Mouse (Mus musculus): ENCODE data around the gene Capn13.

Capn13 gene

DNA sequence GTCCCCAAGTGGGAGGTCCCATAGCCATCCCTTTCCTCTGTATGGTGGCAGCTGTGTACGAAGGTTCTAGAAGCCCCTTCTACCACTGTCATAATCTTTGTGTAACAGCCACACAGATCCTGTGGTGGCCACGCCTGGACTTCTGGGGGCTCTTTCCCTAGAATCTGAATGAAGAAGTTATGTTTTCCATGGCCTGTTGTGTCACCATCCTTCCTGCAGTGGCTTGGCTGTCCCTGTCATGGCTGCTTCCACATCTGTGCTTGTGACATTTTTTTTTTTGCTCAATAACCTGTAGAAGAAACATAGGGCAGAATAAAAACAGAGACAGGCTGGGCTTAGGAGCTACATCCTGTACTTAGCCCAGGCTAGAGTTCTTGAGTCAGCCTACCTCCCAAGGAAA is at the start of gene Capn13:
Capn13 (minus strand) TSS at position 5 of the 400 bp plus-strand sequence.
- no peak for DNase-seq (ENCODE audit: low spot score)

- DNase-seq (ENCODE audit: low spot score), result no peak
These were observed 48.4 kb upstream of the Capn13 start for GRCm38 (mm10) chr17:73449104-73449503.

GRCm38 (mm10) chr17:73440798-73441197 is 40.1 kb upstream of the Capn13 start:
- no peak for DNase-seq (ENCODE audit: low spot score)

DNA sequence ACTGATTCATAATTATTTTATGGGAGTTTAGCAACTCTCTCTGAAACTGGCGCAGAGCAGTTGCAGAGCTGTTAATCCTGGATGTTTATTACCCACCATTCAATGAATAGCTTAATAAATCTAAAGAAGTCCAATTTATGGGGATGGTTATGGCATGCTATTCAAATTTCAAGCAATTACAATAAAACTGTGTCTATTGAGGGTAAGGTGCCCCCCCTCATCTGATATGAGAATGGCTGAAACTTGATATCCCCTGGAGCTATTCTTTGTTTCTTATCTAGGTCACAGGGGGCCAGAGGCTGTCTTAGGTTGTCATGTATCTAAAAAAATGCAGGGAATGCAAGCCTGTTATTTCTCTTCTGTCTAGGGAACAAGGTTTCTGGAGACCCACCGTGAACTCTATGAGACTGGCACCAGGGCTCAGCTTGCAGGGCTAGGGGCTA is 31.9 kb upstream of the Capn13 start:
- DNase-seq (ENCODE audit: low spot score), result no peak

GRCm38 (mm10) chr17:73432058-73432457 is 31.4 kb upstream of the Capn13 start:
- DNase-seq (ENCODE audit: low spot score), result no peak

- DNase-seq (ENCODE audit: low spot score), result no peak
These were observed 16.7 kb upstream of the Capn13 start for GRCm38 (mm10) chr17:73417382-73417781.

DNA sequence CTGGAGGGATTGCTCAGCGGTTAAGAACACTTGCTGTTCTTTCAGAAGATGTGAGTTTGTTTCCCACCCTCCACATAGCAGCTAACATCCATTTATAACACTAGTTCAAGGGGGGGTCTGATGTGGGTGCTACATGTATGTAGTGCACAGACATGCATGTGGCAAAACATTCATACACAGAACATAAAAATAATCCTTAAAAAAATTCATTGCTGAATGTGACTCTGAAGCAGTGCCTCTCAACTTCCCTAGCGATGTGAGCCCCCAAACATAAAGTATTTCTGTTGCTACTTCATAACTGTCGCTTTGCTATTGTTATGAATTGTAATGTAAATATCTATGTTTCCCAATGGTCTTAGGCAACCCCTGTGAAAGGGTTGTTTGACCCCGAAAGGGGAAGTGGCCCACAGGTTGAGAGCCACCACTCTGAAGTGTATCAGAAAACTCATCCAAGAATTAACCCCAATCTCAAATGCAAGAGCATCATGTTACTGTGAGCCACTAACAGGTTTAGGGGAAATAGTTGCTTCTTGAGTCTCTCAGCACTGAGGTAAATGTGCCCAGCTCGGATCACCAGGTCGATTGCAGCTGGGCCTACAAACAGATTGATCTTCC is 15.6 kb upstream of the Capn13 start:
- DNase-seq (ENCODE audit: low spot score), result no peak

DNA sequence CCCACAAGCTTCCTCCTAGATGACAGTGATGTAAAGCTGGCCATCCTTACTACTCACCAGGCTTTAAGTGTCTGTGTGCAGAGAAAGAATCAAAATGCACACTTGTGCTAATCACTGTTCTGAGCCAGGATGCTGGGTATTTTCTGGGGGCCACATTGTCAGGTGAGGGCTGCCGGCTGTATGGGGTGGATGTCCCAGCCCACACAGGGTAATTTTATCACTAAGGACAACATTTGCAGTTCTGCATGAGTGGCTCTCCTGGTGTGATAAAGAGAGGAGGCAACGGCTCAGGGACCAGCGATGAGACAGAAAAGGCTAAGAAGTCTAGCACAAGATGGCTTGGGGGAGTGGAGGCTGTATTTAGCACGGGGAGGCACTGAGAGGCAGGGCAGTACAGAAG is 11.2 kb upstream of the Capn13 start:
- DNase-seq (ENCODE audit: low spot score), result no peak

DNA sequence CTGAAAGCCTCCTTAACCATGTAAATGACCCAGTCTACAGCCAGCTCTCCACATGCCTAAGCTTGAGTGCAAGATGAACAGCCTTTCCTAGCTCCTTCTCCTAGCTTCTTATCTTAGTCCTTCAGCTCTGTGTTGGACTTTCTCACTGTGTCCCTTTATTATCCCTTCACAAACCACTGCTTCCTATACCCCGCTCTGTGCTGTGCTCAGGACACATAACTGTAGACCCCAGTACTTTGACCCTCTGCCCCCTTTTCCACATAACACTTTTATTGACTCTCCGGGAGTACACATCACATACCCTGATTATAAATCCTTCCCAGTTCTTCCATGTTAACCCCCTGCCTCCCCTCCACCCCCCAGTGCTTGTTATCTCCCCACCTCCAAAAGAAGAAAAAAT is 606 bp upstream of the Capn13 start:
- DNase-seq (ENCODE audit: low spot score), result no peak

GRCm38 (mm10) chr17:73399136-73399535 is 1.5 kb downstream of the Capn13 start:
- DNase-seq (ENCODE audit: low spot score), result no peak

DNA sequence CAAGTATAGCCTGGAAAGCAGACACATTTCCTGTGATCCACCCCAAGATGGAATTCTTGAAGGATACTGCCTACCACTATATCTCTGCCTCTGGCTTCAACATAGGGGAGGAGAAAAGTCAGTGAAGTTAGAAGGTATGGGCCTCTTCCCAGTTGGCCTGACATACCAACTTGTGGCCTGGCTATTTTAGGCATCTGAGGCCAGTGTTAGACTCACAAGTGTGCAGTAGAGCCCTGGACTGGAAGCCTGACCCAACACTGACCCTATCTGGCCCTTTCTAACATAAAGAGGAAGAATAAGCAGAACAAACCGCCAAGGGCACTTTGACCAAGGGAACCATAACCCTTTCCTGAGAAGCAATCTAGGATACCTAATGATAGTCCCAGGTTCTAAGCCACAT is 7.3 kb downstream of the Capn13 start:
- no peak for DNase-seq (ENCODE audit: low spot score)

GRCm38 (mm10) chr17:73391771-73392170 is 8.9 kb downstream of the Capn13 start:
- DNase-seq (ENCODE audit: low spot score), result no peak

- no peak for DNase-seq (ENCODE audit: low spot score)
These were observed 10.2 kb downstream of the Capn13 start for GRCm38 (mm10) chr17:73390191-73391089.

DNA sequence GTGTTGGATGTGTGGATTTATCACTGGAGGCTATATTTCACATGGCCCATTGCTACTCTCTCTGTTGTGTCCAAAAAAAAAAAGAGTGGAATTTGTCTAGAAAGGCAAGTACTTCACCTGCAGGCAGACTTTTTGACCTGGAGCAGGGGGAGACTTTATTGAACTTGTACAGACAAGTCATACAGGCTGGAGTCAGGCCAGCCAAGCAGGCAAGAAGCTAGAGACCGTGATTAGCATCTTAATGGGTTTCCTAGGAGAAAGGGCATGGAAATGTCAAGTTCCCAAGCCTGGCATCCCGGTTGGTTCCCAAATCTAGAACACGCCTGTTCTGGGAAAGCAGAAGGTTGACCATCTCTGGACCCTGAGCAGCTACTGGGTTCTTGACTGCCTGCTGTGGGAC is 11.3 kb downstream of the Capn13 start:
- DNase-seq (ENCODE audit: low spot score), result no peak

- no peak for DNase-seq (ENCODE audit: low spot score)
These were observed 14.1 kb downstream of the Capn13 start for GRCm38 (mm10) chr17:73386581-73386980.

DNA sequence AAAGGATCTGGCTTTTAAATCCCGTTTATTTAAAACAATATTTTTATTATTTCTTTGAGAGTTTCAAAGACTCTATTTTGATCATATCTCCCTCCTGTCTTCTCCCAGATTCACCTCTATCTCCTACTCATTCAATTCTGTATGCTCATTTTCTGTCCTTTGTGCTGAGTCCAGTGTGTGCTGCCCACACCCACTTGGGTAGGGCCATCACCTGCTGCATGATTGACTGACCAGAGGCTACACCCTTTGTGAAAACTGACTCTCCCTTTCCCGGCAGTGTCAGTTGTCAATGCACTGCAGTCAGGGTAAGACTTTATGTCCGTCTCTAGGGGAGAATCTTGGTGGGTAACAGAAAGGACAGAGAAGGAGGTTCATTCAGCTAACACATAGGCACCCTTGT is 14.7 kb downstream of the Capn13 start:
- DNase-seq (ENCODE audit: low spot score), result no peak

GRCm38 (mm10) chr17:73382327-73383014 is 18.2 kb downstream of the Capn13 start:
- DNase-seq (ENCODE audit: low spot score), result no peak

DNA sequence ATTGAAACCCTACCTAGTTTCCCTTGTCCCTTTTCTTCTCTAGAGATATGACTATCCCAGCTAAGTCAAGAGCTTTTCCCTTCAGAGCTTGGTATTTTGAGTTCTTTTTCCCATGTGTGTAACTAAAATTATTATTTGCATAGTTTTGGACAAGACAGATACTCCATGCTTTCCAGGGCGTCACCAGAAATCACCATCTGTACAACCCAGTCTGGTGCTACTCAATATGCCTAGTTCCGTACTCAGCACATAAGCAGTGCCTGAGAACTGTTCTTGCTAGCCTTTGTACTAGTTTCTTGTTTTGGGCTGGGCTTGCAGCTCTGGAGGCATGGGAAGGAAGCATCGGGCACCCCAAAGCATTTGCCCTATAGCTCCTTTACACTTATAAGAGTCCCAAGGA is 19.0 kb downstream of the Capn13 start:
- DNase-seq (ENCODE audit: low spot score), result no peak

GRCm38 (mm10) chr17:73377778-73378484 is 22.7 kb downstream of the Capn13 start:
- no peak for DNase-seq (ENCODE audit: low spot score)

DNA sequence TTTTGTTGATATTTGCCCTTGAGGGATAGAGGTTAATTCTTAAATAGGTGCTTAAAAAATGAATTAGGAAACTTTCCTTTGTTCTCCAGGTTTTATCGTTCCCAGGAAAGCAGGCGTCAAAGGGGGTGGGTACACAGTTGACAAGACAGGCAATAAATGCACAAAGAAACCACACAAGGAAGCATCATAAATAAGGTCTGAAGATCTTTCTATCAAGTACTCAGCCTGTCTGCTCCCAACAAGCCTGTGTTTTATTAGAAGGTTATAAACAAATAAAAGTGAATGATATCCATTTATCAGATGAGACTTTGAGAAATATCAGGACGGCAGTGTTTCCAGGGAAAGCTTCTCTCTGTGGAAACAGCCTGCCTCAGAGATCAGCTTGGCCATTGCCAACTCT is 33.3 kb downstream of the Capn13 start:
- no peak for DNase-seq (ENCODE audit: low spot score)

GRCm38 (mm10) chr17:73361054-73361453 is 39.6 kb downstream of the Capn13 start:
- no peak for DNase-seq (ENCODE audit: low spot score)
